Mouse (Mus musculus): ENCODE results near the gene Ptprf.

Ptprf gene

GRCm38 (mm10) chr4:118286202-118286601, 5.0 kb downstream of the Ptprf start:
- DNase-seq (ENCODE audit: low spot score in 2 of 2): no peak

GRCm38 (mm10) chr4:118282182-118282562, 9.0 kb downstream of the Ptprf start:
- DNase-seq (ENCODE audit: low spot score in 2 of 2): no peak

DNA sequence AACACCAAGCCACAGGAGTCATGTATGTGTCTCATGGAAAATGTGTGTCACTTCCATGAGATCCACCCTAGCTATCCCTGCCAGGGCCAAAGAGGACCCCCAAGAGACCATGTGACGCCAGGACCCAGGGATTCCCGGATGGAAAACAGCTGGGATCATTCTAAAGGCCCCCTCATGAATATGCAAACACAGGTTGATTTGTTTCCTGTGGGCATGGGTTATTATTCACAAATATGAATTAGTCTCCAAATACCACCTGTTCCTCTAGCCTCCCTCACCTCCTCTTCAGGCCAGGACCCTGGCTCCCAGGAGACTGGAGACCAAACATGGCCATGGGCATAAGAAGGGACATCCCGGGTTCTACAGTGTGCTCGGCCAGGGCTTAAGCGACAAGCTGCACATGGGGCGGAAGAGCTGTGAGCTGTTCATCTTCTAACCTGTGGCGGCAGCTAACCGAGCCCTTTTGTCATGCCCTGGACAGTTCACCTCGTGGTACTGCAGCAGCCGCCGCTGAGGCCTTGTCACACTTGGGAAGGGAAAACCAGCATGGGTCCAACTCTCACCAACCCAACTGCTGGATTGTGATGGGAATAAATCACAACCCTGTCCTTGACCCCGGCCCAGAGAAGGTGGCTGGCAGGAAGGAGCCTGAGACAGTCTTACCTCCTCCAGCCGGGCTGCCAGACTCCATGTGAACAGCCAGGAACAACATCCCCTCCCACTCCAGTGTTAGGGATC, 9.6 kb downstream of the Ptprf start:
- no peak for DNase-seq (ENCODE audit: low spot score in 2 of 2)

DNA sequence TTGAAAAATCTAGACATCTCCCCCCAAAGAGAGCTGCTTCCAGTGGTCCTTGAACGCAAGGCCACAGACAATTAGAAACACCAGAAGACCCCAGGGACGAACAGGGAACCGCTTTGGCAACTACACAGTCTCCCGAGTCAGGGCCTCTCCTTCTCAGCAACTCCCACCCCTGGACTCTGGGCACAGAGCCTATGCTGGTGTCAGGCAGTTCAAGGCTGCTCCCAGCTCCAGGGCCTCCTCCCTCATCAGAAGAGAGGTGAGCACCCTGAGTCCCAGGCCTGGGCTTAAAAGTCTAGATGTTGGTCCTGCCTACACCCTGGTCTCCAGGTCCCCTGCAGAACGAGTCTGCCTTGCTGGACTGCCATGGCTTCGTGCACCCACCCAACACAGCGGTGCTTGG, 10.7 kb downstream of the Ptprf start:
- DNase-seq (ENCODE audit: low spot score in 2 of 2): no peak

- DNase-seq (ENCODE audit: low spot score in 2 of 2): peak; percentile 59 to 85
Observed at GRCm38 (mm10) chr4:118276520-118277232, 14.5 kb downstream of the Ptprf start.

- no peak for DNase-seq (ENCODE audit: low spot score in 2 of 2)
Observed at GRCm38 (mm10) chr4:118275601-118276519, 15.3 kb downstream of the Ptprf start.

- no peak for DNase-seq (ENCODE audit: low spot score in 2 of 2)
Observed at GRCm38 (mm10) chr4:118274521-118274920, 16.7 kb downstream of the Ptprf start.

DNA sequence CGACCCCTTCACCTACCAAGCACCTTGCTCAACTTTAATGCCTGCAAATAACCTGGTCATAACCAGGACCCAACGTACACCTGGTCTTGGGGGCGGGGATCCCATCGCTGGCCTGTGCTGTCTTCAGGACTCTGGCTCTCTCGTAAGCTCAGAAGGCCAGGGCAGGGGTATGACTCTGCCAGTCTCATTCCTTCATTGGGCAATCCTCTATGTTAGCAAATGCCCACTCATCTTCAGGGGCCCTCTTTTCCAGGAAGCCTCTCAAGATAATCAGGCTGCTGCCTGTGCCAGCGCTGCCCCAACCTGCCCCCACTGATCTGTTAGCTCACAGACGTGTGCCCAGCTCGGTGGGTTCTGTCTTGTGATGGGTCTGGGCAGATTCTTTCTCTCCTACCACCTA, 17.2 kb downstream of the Ptprf start:
- DNase-seq (ENCODE audit: low spot score in 2 of 2): no peak

DNA sequence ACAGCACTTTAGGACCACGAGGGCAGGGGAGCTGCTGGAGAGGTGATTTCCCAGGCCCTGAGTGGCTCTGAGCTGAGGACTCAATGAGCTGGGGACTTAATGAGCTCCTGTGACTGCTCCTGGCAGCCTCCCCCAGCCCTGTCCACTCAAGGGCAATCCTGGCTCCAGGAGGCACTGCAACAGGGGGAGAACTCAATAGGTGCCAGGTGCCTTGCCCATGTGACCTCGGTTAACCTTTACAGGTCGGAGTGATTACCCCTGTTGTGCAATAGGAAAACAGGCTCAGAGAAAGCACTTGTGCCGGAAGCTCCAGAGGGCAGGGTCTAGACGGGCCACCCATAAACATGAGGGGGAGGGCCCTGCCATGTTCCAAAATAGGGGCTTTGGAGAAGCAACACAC, 17.7 kb downstream of the Ptprf start:
- no peak for DNase-seq (ENCODE audit: low spot score in 2 of 2)

GRCm38 (mm10) chr4:118272871-118273270, 18.3 kb downstream of the Ptprf start:
- no peak for DNase-seq (ENCODE audit: low spot score in 2 of 2)

- DNase-seq (ENCODE audit: low spot score in 2 of 2): no peak
Observed at GRCm38 (mm10) chr4:118272258-118272657, 18.9 kb downstream of the Ptprf start.

- no peak for DNase-seq (ENCODE audit: low spot score in 2 of 2)
Observed at GRCm38 (mm10) chr4:118271556-118272074, 19.6 kb downstream of the Ptprf start.

DNA sequence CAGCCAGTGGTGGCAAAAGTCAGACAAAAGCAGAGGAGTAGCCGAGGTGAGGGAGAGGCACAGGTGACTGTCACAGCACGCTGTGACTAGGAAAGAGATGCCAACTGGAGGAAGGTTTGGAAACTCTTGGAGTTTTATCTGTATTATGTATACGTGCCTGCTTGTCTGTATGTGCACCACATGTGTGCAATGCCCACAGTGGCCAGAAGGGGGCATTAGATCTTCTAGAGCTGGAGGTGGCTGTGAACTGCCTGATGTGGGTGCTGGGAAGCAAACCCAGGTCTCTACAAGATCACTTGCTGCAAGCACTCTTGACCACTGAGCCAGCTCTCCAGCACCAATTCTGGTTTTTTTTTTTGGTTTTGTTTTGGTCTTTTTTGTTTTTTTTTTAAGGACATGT, 20.5 kb downstream of the Ptprf start:
- no peak for DNase-seq (ENCODE audit: low spot score in 2 of 2)

- DNase-seq (ENCODE audit: low spot score in 2 of 2): no peak
Observed at GRCm38 (mm10) chr4:118269999-118270398, 21.2 kb downstream of the Ptprf start.

GRCm38 (mm10) chr4:118268429-118269212, 22.6 kb downstream of the Ptprf start:
- no peak for DNase-seq (ENCODE audit: low spot score in 2 of 2)

GRCm38 (mm10) chr4:118265557-118265956, 25.6 kb downstream of the Ptprf start:
- DNase-seq (ENCODE audit: low spot score in 2 of 2): no peak

- DNase-seq (ENCODE audit: low spot score in 2 of 2): no peak
Observed at GRCm38 (mm10) chr4:118261771-118262473, 29.3 kb downstream of the Ptprf start.

DNA sequence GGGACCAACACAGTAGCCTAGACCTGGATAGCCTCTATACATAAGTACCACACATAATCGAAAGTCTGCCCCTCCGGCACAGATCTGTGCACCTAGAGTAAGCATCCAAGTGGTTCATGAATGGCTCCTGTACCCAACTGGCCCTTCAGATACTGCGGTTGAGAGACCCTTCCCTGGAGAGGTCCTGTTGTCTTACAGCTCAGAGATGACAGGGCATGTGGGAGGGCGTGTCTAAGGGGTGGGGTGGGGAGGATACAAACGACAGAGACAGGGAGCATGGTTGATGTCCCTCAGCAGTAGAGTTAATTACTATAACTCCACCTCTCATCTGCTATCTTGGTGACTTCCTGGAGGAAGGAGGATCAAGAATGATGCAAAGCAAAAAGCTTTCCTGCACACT, 29.9 kb downstream of the Ptprf start:
- no peak for DNase-seq (ENCODE audit: low spot score in 2 of 2)

DNA sequence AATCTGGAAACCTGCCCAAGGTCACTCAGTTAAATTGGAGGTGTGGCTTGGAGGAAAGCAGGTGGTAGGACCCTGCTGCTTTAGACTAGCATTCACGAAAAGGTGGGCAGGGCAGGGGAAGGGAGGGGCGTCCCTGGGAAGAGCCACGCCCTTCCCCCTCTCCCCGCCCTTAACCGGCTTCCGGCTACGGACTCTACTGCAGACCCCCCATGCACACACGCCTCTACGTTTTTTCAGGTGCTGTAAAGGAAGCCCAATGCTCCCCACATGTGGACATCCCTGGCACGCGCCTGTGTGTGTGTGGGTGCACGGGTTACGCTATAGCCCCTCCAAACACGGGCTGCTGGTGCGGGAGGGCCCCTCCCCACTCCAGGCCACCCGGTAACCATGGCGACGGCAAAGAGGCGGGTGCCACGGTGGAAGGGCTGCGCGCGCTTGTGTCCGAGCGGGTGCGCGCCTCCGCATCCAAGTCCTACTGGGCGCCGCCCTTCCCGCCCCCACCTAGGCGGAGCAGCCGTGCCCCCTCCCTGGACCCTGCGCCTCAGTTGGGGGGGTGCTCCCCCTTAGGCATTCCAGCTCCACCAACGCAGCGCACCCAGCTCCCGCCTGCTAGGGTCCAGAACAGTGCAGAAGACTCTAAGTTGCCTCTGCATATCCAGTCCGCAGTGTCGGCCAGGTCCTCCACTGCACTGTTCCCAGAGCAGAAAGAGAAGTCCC, 30.5 kb downstream of the Ptprf start:
- DNase-seq (ENCODE audit: low spot score in 2 of 2): peak; percentile 57 to 78
